Mouse (Mus musculus) hindbrain, embryonic 12.5 days (tissue): Measurements from ENCODE around the gene Mga. TPM values are rescaled to one million over a fixed set of nuclear protein-coding genes. Genes with fewer than 3 reads are reported as not detected.

Experiments
- ATAC-seq: fragments of 200-750 bp; cut with Nextera tagmentation; 2 replicates; pipeline ENCODE4 v1.8.0; 2017; ENCODE audit warnings: moderate TSS enrichment; ENCODE audit not compliant: low FRiP score
- H3K27ac ChIP-seq: fragments of 300-500 bp; sonication (generic); 2 replicates; pipeline ENCODE4 v1.5.1; 2016; ENCODE audit warnings: mild to moderate bottlenecking
- H3K27me3 ChIP-seq: fragments of 300-500 bp; sonication (generic); 2 replicates; pipeline ENCODE4 v1.6.1; 2016; ENCODE audit warnings: mild to moderate bottlenecking
- H3K36me3 ChIP-seq: fragments of 300-500 bp; sonication (generic); 2 replicates; pipeline ENCODE4 v1.6.1; 2016; ENCODE audit warnings: mild to moderate bottlenecking
- H3K4me1 ChIP-seq: fragments of 300-500 bp; sonication (generic); 2 replicates; pipeline ENCODE4 v1.6.1; 2016
- H3K4me2 ChIP-seq: fragments of 300-500 bp; sonication (generic); replicated peaks from 2 replicates; pipeline ENCODE4 v1.6.1; 2016; ENCODE audit warnings: mild to moderate bottlenecking
- H3K4me3 ChIP-seq: fragments of 300-500 bp; sonication (generic); 2 replicates; pipeline ENCODE4 v1.5.1; 2016; ENCODE audit warnings: mild to moderate bottlenecking
- H3K9ac ChIP-seq: fragments of 300-500 bp; sonication (generic); 2 replicates; pipeline ENCODE4 v1.6.1; 2016; ENCODE audit warnings: mild to moderate bottlenecking, moderate library complexity
- H3K9me3 ChIP-seq: fragments of 300-500 bp; sonication (generic); replicated peaks from 2 replicates; pipeline ENCODE4 v1.6.1; 2016; ENCODE audit warnings: mild to moderate bottlenecking
- WGBS: fragments of 180-500 bp; shearing (Covaris S2); methylation state at CpG from one replicate; pipeline ENCODE4 v1.1.7; 2016; 5-methylcytosine and 5-hydroxymethylcytosine counted together
- microRNA-seq: library from miRNA; unstranded; fragments of <30 nt; microRNA quantifications from one replicate; pipeline ENCODE4, GENCODE M21; 2017
- polyA plus RNA-seq: library from polyadenylated mRNA; unstranded; fragments of >200 nt; fragmentation: Nextera tagmentation; extraction: Ambion mirVana; gene quantifications from 2 replicates; pipeline ENCODE4 v1.2.1, GENCODE M21; 2016

The Mga gene
- polyA plus RNA-seq, 1 experiment from 2014 or later = 42.4 TPM

GRCm38 (mm10) chr2:120011462-120012200 lies 114.6 kb downstream of the Mga start:
- no peak overlapping the region for H3K27ac ChIP-seq
- WGBS = 79% methylated on average over 8 of the region's 8 CpGs
- no peak overlapping the region for H3K4me3 ChIP-seq
- peaks cover 19% of the 10 kb centered on the region; the same call in 1 of the 2 replicates for H3K36me3 ChIP-seq
- ATAC-seq = no peak
- no peak overlapping the region for H3K4me2 ChIP-seq
- no peak overlapping the region for H3K9ac ChIP-seq
- no peaks in the 10 kb centered on the region for H3K4me1 ChIP-seq
- H3K27me3 ChIP-seq = no peaks in the 10 kb centered on the region
- no peaks in the 10 kb centered on the region for H3K9me3 ChIP-seq

DNA sequence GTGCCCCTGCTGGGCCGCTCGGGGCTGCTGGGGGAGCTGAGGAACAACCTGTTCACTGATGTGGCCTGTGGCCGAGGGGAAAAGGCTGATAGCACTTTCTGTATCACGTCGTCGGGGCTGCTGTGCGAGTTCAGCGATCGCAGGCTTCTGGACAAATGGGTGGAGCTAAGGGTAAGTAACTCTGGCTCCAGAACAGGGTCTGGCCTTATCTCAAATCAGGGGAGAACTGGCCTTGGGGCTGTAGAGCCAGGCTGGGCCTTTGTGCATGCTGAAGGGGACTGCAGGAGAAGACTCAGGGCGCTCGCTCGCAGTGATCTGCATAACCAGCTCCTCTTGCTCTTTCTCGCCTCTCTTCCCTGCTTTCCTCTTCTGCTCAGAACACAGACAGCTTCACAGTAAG lies 115.9 kb downstream of the Mga start:
- no peak overlapping the region for H3K4me3 ChIP-seq
- H3K27me3 ChIP-seq = no peaks in the 10 kb centered on the region
- ATAC-seq = no peak
- no peak overlapping the region for H3K4me2 ChIP-seq
- H3K9me3 ChIP-seq = no peaks in the 10 kb centered on the region
- H3K4me1 ChIP-seq = no peaks in the 10 kb centered on the region
- no peak overlapping the region for H3K27ac ChIP-seq
- 87% methylated on average over 13 of the region's 13 CpGs for WGBS
- H3K9ac ChIP-seq = no peak overlapping the region
- H3K36me3 ChIP-seq = peaks cover 32% of the 10 kb centered on the region

- Histone ChIP-seq H3K27ac (no peak overlapping the region), H3K4me2 (no peak overlapping the region), H3K9ac (no peak overlapping the region), H3K4me1 (no peaks in the 10 kb centered on the region), H3K27me3 (no peaks in the 10 kb centered on the region), H3K36me3 (peaks cover 42% of the 10 kb centered on the region), H3K4me3 (no peak overlapping the region), H3K9me3 (no peaks in the 10 kb centered on the region)
- no peak for ATAC-seq
- 97% methylated on average over 2 of the region's 2 CpGs for WGBS
Observed at GRCm38 (mm10) chr2:120013831-120014486, 116.9 kb downstream of the Mga start.

GRCm38 (mm10) chr2:120015882-120016281 lies 118.9 kb downstream of the Mga start:
- no peaks in the 10 kb centered on the region for H3K9me3 ChIP-seq
- no peak overlapping the region for H3K4me3 ChIP-seq
- 93% methylated on average over 4 of the region's 4 CpGs for WGBS
- H3K36me3 ChIP-seq = peaks cover 61% of the 10 kb centered on the region
- H3K4me1 ChIP-seq = no peaks in the 10 kb centered on the region
- no peak overlapping the region for H3K4me2 ChIP-seq
- H3K27me3 ChIP-seq = no peaks in the 10 kb centered on the region
- H3K27ac ChIP-seq = no peak overlapping the region
- no peak for ATAC-seq
- H3K9ac ChIP-seq = no peak overlapping the region

GRCm38 (mm10) chr2:120017599-120017998 lies 120.6 kb downstream of the Mga start:
- Histone ChIP-seq H3K4me2 (no peak overlapping the region), H3K4me1 (no peaks in the 10 kb centered on the region), H3K27me3 (no peaks in the 10 kb centered on the region), H3K27ac (no peak overlapping the region), H3K9me3 (no peaks in the 10 kb centered on the region), H3K9ac (no peak overlapping the region), H3K36me3 (peaks cover 77% of the 10 kb centered on the region), H3K4me3 (no peak overlapping the region)
- WGBS = 89% methylated on average over 12 of the region's 12 CpGs
- no peak for ATAC-seq

Small RNA genes within 50 kb of the gene (microRNA-seq; reads per million reads assigned to microRNA genes)
- not detected for gene Mir7665

Other genes with a start within 250 kb of the Mga start
- 38.1 and 45.6 TPM in 2 replicates for gene Ndufaf1, start 234.4 kb upstream of the Mga start, polyA plus RNA-seq
- gene Rtf1, start 222.2 kb upstream of the Mga start, polyA plus RNA-seq = 77.8 and 78.3 TPM in 2 replicates
- gene Itpka, start 154.9 kb upstream of the Mga start, polyA plus RNA-seq = 0.53 TPM in 2 replicates
- 0.23 and 0.34 TPM in 2 replicates for gene Ltk, start 136.8 kb upstream of the Mga start, polyA plus RNA-seq
- gene Rpap1, start 109.7 kb upstream of the Mga start, polyA plus RNA-seq = 29.3 and 31.0 TPM in 2 replicates
- gene Tyro3, start 99.5 kb upstream of the Mga start, polyA plus RNA-seq = 27.1 and 27.8 TPM in 2 replicates
- 5.6 and 6.0 TPM in 2 replicates for gene Mapkbp1, start 75.5 kb downstream of the Mga start, polyA plus RNA-seq
- 22.2 and 22.4 TPM in 2 replicates for gene Jmjd7, start 130.3 kb downstream of the Mga start, polyA plus RNA-seq
- 5.5 and 6.1 TPM in 2 replicates for gene Gm28042, start 130.3 kb downstream of the Mga start, polyA plus RNA-seq
- gene Pla2g4b, start 136.2 kb downstream of the Mga start, polyA plus RNA-seq = 5.0 and 6.3 TPM in 2 replicates